Mouse (Mus musculus) heart, postnatal 0 days (tissue): ENCODE data around the gene Plxdc2.

Experiments
- CTCF ChIP-seq: IDR thresholded peaks from 2 replicates; pipeline ENCODE4 v1.5.1; 2016; ENCODE audit warnings: antibody characterized with exemption, control low read depth, low read depth
- EP300 ChIP-seq: IDR thresholded peaks from 2 replicates; pipeline ENCODE4 v1.6.1; 2016; ENCODE audit warnings: antibody characterized with exemption, low read depth

DNA sequence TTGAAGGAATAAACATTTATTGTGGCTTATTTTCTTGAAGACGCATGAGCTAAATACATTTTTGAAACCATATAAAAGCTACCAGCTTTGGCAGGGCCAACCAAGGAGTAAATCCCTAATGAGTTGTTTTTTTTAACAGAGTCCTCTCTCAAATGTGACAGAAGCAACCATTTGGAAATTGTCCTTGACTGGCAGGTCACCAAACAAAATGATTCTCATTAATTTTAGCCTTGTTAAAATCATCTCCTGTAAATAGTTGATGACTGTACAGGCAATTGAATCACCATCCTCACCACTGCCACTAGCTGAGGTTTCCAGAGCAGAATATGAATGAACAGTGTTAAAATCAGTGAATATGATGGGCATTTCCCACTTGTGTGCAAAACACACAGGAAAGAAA is 312.3 kb downstream of the Plxdc2 start:
- TF ChIP-seq CTCF (no peak), EP300 (no peak)
